Mouse (Mus musculus) right cerebral cortex, adult 18-20 months (tissue): ENCODE results near the gene Gm4631.
"Not testable (repeated sequence)": the region's sequence is repeated elsewhere in the genome, so short reads cannot be mapped to it uniquely, and the experiment has no call there.

ENCODE experiments used
- DNase-seq: peaks from one replicate; pipeline ENCODE4 v3.0.0; 2022; ENCODE audit warnings: mixed read lengths

The Gm4631 gene

GRCm38 (mm10) chr2:175338097-175338496 is at the start of gene Gm4631:
Gm4631 (minus strand) TSS chr2:175338197.
- not testable (repeated sequence) for DNase-seq

- DNase-seq: not testable (repeated sequence)
These were observed 34.1 kb upstream of the Gm4631 start, which contains the start of gene Zfp968 for GRCm38 (mm10) chr2:175372136-175372535. Zfp968 (plus strand) TSS chr2:175372436.

DNA sequence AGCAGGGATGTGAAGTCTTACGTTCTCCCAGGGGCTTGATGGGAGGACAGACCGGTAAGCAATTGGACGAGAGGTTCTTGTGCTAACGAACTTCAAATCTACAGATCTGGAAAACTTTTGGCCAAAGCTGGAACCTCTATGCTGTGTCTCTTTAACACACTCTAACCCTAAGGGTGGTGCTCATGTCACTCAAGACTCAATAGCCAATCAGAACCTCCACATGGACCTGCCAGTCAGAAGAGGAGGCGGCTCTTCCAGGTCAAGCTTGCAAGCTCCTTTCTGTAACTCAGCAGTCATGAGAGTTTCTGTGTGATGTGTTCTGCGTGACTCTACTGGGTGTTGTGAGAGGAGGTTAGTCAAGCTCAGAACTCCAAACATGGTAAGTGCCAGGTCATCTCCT is 63.2 kb downstream of the Gm4631 start, which contains the start of gene Gm14440:
Gm14440 (plus strand) TSS at position 301 of the 400 bp plus-strand sequence.
- DNase-seq: not testable (repeated sequence)
